Mouse (Mus musculus): Measurements from ENCODE around the gene Ltbp1. TPM values are rescaled to one million over a fixed set of nuclear protein-coding genes. Genes with fewer than 3 reads are reported as not detected.

Gene Ltbp1
- polyA plus RNA-seq, 1 experiment from 2014 or later = 1.1 TPM

DNA sequence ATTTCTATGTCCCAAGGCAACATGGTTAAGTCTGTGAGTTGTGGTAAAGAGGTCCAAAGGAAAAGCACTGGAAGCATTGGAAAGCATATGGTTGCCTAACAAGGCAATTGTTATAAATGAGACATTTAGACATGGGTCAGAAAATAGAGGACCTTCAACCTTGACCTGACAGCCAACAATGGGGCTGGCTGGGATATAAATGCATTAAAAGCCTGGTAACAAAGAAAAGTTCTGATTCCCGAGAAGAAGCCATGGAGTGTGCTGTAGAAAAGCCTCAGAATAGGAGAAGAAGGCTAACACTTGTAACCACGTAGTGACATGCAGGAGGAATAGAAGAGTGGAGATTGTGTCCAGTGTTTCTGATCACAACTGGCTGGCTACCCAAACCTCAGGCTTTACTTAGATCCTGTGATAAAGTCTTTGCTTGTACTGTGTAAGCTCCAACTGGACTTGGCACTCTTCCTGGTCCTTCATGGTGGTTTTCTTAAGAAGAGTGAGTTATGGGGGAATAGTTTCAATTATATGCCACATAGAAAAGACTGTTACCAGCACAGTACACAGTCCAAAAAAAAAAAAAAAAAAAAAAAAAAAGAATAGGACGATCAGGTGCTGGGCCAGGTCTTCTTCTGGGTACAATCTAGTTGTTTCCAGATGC lies 258.1 kb downstream of the Ltbp1 start:
- WGBS = 50% methylated on average over 3 of the region's 3 CpGs
- Histone ChIP-seq H3K9ac (ENCODE audit: low read depth, low read length) (no peak overlapping the region), H3K4me1 (ENCODE audit: control insufficient read depth, insufficient read depth, low read length) (no peaks in the 10 kb centered on the region), H3K4me2 (ENCODE audit: low read length) (no peak overlapping the region), H3K9me3 (replicated peaks; ENCODE audit: control insufficient read depth, low read length, poor library complexity, severe bottlenecking) (no peaks in the 10 kb centered on the region), H3K36me3 (ENCODE audit: control insufficient read depth, insufficient read depth, low read length) (no peaks in the 10 kb centered on the region), H3K27me3 (ENCODE audit: control insufficient read depth, insufficient read depth, low read depth, low read length) (no peaks in the 10 kb centered on the region), H3K4me3 (ENCODE audit: low read depth, low read length) (no peak overlapping the region), H3K27ac (ENCODE audit: low read length) (no peak overlapping the region)
- no peak for ATAC-seq

- ATAC-seq = no peak
- H3K36me3 ChIP-seq (ENCODE audit: control insufficient read depth, insufficient read depth, low read length) = no peaks in the 10 kb centered on the region
- no peaks in the 10 kb centered on the region for H3K27me3 ChIP-seq (ENCODE audit: control insufficient read depth, insufficient read depth, low read depth, low read length)
- no peaks in the 10 kb centered on the region for H3K9me3 ChIP-seq (replicated peaks; ENCODE audit: control insufficient read depth, low read length, poor library complexity, severe bottlenecking)
- H3K4me3 ChIP-seq (ENCODE audit: low read depth, low read length) = no peak overlapping the region
- no peak overlapping the region for H3K9ac ChIP-seq (ENCODE audit: low read depth, low read length)
- WGBS = 81% methylated on average over 4 of the region's 4 CpGs
- no peak overlapping the region for H3K27ac ChIP-seq (ENCODE audit: low read length)
- no peaks in the 10 kb centered on the region for H3K4me1 ChIP-seq (ENCODE audit: control insufficient read depth, insufficient read depth, low read length)
- H3K4me2 ChIP-seq (ENCODE audit: low read length) = no peak overlapping the region
These were observed 263.1 kb downstream of the Ltbp1 start for GRCm38 (mm10) chr17:75268506-75268905.

DNA sequence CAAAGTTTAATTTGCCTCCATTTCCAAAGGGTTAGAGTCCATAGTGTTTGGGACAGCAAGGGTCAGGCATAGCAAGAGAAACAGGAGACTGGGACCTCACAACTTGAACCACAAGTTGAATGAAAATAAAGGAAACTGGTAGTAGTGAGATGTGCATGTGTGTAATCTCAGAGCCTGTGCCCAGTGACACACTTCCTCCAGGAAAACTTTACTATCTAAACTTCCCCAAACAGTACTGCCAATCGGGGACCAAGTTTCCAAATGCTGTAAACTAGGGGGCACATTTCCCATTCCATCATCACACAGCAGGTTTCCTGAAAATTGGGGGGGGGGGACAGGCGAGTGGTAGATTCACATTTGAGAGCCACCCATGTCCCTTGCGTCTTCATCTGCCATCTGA lies 267.1 kb downstream of the Ltbp1 start:
- ATAC-seq = no peak
- Histone ChIP-seq H3K4me2 (ENCODE audit: low read length) (no peak overlapping the region), H3K9me3 (replicated peaks; ENCODE audit: control insufficient read depth, low read length, poor library complexity, severe bottlenecking) (no peaks in the 10 kb centered on the region), H3K36me3 (ENCODE audit: control insufficient read depth, insufficient read depth, low read length) (no peaks in the 10 kb centered on the region), H3K27me3 (ENCODE audit: control insufficient read depth, insufficient read depth, low read depth, low read length) (no peaks in the 10 kb centered on the region), H3K27ac (ENCODE audit: low read length) (no peak overlapping the region), H3K4me1 (ENCODE audit: control insufficient read depth, insufficient read depth, low read length) (no peaks in the 10 kb centered on the region), H3K4me3 (ENCODE audit: low read depth, low read length) (no peak overlapping the region), H3K9ac (ENCODE audit: low read depth, low read length) (no peak overlapping the region)
- 89% methylated on average over 3 of the region's 3 CpGs for WGBS

GRCm38 (mm10) chr17:75273272-75273671 lies 267.9 kb downstream of the Ltbp1 start:
- Histone ChIP-seq H3K4me1 (ENCODE audit: control insufficient read depth, insufficient read depth, low read length) (no peaks in the 10 kb centered on the region), H3K36me3 (ENCODE audit: control insufficient read depth, insufficient read depth, low read length) (no peaks in the 10 kb centered on the region), H3K27me3 (ENCODE audit: control insufficient read depth, insufficient read depth, low read depth, low read length) (no peaks in the 10 kb centered on the region), H3K9me3 (replicated peaks; ENCODE audit: control insufficient read depth, low read length, poor library complexity, severe bottlenecking) (no peaks in the 10 kb centered on the region), H3K4me3 (ENCODE audit: low read depth, low read length) (no peak overlapping the region), H3K4me2 (ENCODE audit: low read length) (no peak overlapping the region), H3K27ac (ENCODE audit: low read length) (no peak overlapping the region), H3K9ac (ENCODE audit: low read depth, low read length) (no peak overlapping the region)
- ATAC-seq = no peak
- 85% methylated on average over 1 of the region's 1 CpGs for WGBS

GRCm38 (mm10) chr17:75275302-75275701 lies 269.9 kb downstream of the Ltbp1 start:
- H3K4me3 ChIP-seq (ENCODE audit: low read depth, low read length) = no peak overlapping the region
- no peak for ATAC-seq
- no peaks in the 10 kb centered on the region for H3K36me3 ChIP-seq (ENCODE audit: control insufficient read depth, insufficient read depth, low read length)
- no peak overlapping the region for H3K4me2 ChIP-seq (ENCODE audit: low read length)
- no peaks in the 10 kb centered on the region for H3K4me1 ChIP-seq (ENCODE audit: control insufficient read depth, insufficient read depth, low read length)
- H3K27me3 ChIP-seq (ENCODE audit: control insufficient read depth, insufficient read depth, low read depth, low read length) = no peaks in the 10 kb centered on the region
- H3K27ac ChIP-seq (ENCODE audit: low read length) = no peak overlapping the region
- H3K9ac ChIP-seq (ENCODE audit: low read depth, low read length) = no peak overlapping the region
- WGBS = 84% methylated on average over 6 of the region's 6 CpGs
- no peaks in the 10 kb centered on the region for H3K9me3 ChIP-seq (replicated peaks; ENCODE audit: control insufficient read depth, low read length, poor library complexity, severe bottlenecking)

DNA sequence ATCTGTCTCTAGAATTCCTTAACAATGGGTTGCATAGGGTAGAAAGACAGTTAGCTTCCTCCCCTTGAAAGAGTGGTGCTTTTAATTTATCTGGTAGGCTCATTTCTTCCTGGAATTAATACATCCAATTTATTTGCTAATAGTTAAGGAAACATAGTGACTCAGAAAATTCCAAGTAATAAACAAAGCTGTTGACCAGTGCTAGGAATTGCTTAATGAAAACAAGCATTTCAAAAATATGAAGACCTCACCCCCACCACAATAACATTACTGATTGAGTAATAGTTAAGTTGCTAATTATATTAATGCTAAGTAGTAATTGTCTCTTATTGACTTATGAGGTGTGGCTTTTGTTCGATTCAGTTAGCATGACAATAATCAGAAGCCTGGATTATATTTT lies 272.7 kb downstream of the Ltbp1 start:
- no peak overlapping the region for H3K4me2 ChIP-seq (ENCODE audit: low read length)
- H3K4me3 ChIP-seq (ENCODE audit: low read depth, low read length) = no peak overlapping the region
- H3K9ac ChIP-seq (ENCODE audit: low read depth, low read length) = no peak overlapping the region
- no peak for ATAC-seq
- H3K36me3 ChIP-seq (ENCODE audit: control insufficient read depth, insufficient read depth, low read length) = no peaks in the 10 kb centered on the region
- H3K27me3 ChIP-seq (ENCODE audit: control insufficient read depth, insufficient read depth, low read depth, low read length) = no peaks in the 10 kb centered on the region
- H3K27ac ChIP-seq (ENCODE audit: low read length) = no peak overlapping the region
- no peaks in the 10 kb centered on the region for H3K4me1 ChIP-seq (ENCODE audit: control insufficient read depth, insufficient read depth, low read length)
- 88% methylated on average over 1 of the region's 1 CpGs for WGBS
- H3K9me3 ChIP-seq (replicated peaks; ENCODE audit: control insufficient read depth, low read length, poor library complexity, severe bottlenecking) = no peaks in the 10 kb centered on the region

- Histone ChIP-seq H3K4me2 (ENCODE audit: low read length) (no peak overlapping the region), H3K9ac (ENCODE audit: low read depth, low read length) (no peak overlapping the region), H3K36me3 (ENCODE audit: control insufficient read depth, insufficient read depth, low read length) (no peaks in the 10 kb centered on the region), H3K27me3 (ENCODE audit: control insufficient read depth, insufficient read depth, low read depth, low read length) (no peaks in the 10 kb centered on the region), H3K4me3 (ENCODE audit: low read depth, low read length) (no peak overlapping the region), H3K9me3 (replicated peaks; ENCODE audit: control insufficient read depth, low read length, poor library complexity, severe bottlenecking) (no peaks in the 10 kb centered on the region), H3K4me1 (ENCODE audit: control insufficient read depth, insufficient read depth, low read length) (no peaks in the 10 kb centered on the region), H3K27ac (ENCODE audit: low read length) (no peak overlapping the region)
- WGBS = 42% methylated on average over 6 of the region's 6 CpGs
- ATAC-seq = no peak
These were observed 273.2 kb downstream of the Ltbp1 start for GRCm38 (mm10) chr17:75278561-75278960.

GRCm38 (mm10) chr17:75281345-75281744 lies 276.0 kb downstream of the Ltbp1 start:
- H3K4me2 ChIP-seq (ENCODE audit: low read length) = no peak overlapping the region
- no peaks in the 10 kb centered on the region for H3K27me3 ChIP-seq (ENCODE audit: control insufficient read depth, insufficient read depth, low read depth, low read length)
- no peaks in the 10 kb centered on the region for H3K36me3 ChIP-seq (ENCODE audit: control insufficient read depth, insufficient read depth, low read length)
- H3K4me3 ChIP-seq (ENCODE audit: low read depth, low read length) = no peak overlapping the region
- H3K9me3 ChIP-seq (replicated peaks; ENCODE audit: control insufficient read depth, low read length, poor library complexity, severe bottlenecking) = no peaks in the 10 kb centered on the region
- H3K27ac ChIP-seq (ENCODE audit: low read length) = no peak overlapping the region
- no peak overlapping the region for H3K9ac ChIP-seq (ENCODE audit: low read depth, low read length)
- H3K4me1 ChIP-seq (ENCODE audit: control insufficient read depth, insufficient read depth, low read length) = no peaks in the 10 kb centered on the region
- no peak for ATAC-seq
- 74% methylated on average over 5 of the region's 5 CpGs for WGBS

DNA sequence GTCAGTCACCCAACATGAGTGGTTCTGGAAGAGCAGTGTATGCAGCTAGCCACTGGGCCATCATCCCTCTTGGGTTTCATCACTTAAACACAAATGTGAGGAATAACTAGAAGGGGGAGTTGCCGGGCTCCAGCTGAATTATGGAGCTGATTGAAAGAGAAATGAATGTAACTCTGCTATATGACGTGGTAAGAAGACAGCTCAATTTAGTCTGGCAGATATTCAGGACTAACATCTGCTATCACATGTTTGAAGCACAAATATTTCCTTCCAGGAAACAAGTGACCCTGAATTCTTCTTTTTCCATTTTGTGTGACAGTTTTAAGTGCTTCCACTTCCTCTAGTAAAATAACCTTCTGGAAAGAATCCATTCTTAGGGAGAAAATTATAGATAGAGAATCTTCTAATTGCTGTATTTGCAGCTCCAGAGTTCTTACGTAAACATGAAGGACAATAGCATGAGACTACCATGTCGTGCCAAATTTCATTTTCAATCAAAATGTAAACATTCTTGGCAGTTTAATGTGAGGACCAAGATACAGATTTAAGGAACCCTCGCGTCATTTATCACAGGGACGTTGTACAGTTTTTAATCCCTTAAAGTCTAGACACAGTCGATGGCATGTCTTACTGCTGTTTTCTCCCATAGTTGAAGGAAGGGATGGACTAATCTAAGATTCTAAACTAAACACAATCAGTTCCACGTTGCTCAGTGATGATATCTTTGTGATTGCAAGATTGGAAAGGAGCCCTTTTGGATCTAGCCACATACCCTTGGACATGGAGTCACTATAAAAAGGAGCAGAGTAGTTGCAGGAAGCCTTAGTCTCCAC lies 279.7 kb downstream of the Ltbp1 start:
- H3K4me2 ChIP-seq (ENCODE audit: low read length) = no peak overlapping the region
- no peak overlapping the region for H3K9ac ChIP-seq (ENCODE audit: low read depth, low read length)
- no peaks in the 10 kb centered on the region for H3K4me1 ChIP-seq (ENCODE audit: control insufficient read depth, insufficient read depth, low read length)
- WGBS = 89% methylated on average over 9 of the region's 9 CpGs
- H3K9me3 ChIP-seq (replicated peaks; ENCODE audit: control insufficient read depth, low read length, poor library complexity, severe bottlenecking) = no peaks in the 10 kb centered on the region
- no peak overlapping the region for H3K27ac ChIP-seq (ENCODE audit: low read length)
- no peak for ATAC-seq
- H3K36me3 ChIP-seq (ENCODE audit: control insufficient read depth, insufficient read depth, low read length) = no peaks in the 10 kb centered on the region
- no peaks in the 10 kb centered on the region for H3K27me3 ChIP-seq (ENCODE audit: control insufficient read depth, insufficient read depth, low read depth, low read length)
- no peak overlapping the region for H3K4me3 ChIP-seq (ENCODE audit: low read depth, low read length)

All from midbrain, embryonic 16.5 days (tissue).